Mouse (Mus musculus) kidney, postnatal 0 days (tissue): ENCODE measurements around the gene Klhl7. TPM values are rescaled to one million over a fixed set of nuclear protein-coding genes. Genes with fewer than 3 reads are reported as not detected.

Experiments used
- ATAC-seq: fragments of 200-750 bp; cut with Nextera tagmentation; replicated peaks from 2 replicates; pipeline ENCODE4 v1.8.0; 2017; ENCODE audit warnings: low read depth, moderate number of reproducible peaks, moderate TSS enrichment, moderate library complexity; ENCODE audit not compliant: low FRiP score
- DNase-seq: peaks from one replicate; pipeline ENCODE4 v3.0.0-alpha.2; 2016; ENCODE audit warnings: low spot score
- H3K27ac ChIP-seq: fragments of 300-500 bp; sonication (generic); 2 replicates; pipeline ENCODE4 v1.5.1; 2014; ENCODE audit warnings: mild to moderate bottlenecking
- H3K27me3 ChIP-seq: fragments of 300-500 bp; sonication (generic); 2 replicates; pipeline ENCODE4 v1.6.1; 2014; ENCODE audit warnings: low read length, mixed read lengths; ENCODE audit not compliant: insufficient read depth
- H3K36me3 ChIP-seq: fragments of 300-500 bp; sonication (generic); 2 replicates; pipeline ENCODE4 v1.6.1; 2014; ENCODE audit warnings: low read length, mixed read lengths; ENCODE audit not compliant: insufficient read depth
- H3K4me1 ChIP-seq: fragments of 300-500 bp; sonication (generic); replicated peaks from 2 replicates; pipeline ENCODE4 v1.6.1; 2014; ENCODE audit warnings: antibody characterized with exemption, low read length, mixed read lengths; ENCODE audit not compliant: insufficient read depth
- H3K4me2 ChIP-seq: fragments of 300-500 bp; sonication (generic); 2 replicates; pipeline ENCODE4 v1.6.1; 2014; ENCODE audit warnings: mild to moderate bottlenecking, low read length, moderate library complexity, mixed read lengths
- H3K4me3 ChIP-seq: fragments of 300-500 bp; sonication (generic); replicated peaks from 2 replicates; pipeline ENCODE4 v1.5.1; 2014; ENCODE audit warnings: low read depth, low read length
- H3K9ac ChIP-seq: fragments of 300-500 bp; sonication (generic); 2 replicates; pipeline ENCODE4 v1.6.1; 2014; ENCODE audit warnings: low read depth, low read length
- H3K9me3 ChIP-seq: fragments of 300-500 bp; sonication (generic); replicated peaks from 2 replicates; pipeline ENCODE4 v1.6.1; 2016; ENCODE audit warnings: low read length, inconsistent platforms, mixed read lengths
- CTCF ChIP-seq: IDR thresholded peaks from 2 replicates; pipeline ENCODE4 v1.5.1; 2016; ENCODE audit warnings: antibody characterized with exemption, low read depth, mild to moderate bottlenecking, moderate library complexity
- WGBS: fragments of 180-500 bp; shearing (Covaris S2); extraction: QIAGEN DNeasy Blood & Tissue Kit; methylation state at CpG from one replicate; pipeline ENCODE4 v1.1.7; 2014; 5-methylcytosine and 5-hydroxymethylcytosine counted together
- polyA plus RNA-seq: library from polyadenylated mRNA; unstranded; fragments of >200 nt; fragmentation: Nextera tagmentation; extraction: Ambion mirVana; gene quantifications from 2 replicates; pipeline ENCODE4 v1.2.1, GENCODE M21; 2015

Klhl7 gene
- polyA plus RNA-seq, 1 experiment from 2014 or later: 36.8 TPM

DNA sequence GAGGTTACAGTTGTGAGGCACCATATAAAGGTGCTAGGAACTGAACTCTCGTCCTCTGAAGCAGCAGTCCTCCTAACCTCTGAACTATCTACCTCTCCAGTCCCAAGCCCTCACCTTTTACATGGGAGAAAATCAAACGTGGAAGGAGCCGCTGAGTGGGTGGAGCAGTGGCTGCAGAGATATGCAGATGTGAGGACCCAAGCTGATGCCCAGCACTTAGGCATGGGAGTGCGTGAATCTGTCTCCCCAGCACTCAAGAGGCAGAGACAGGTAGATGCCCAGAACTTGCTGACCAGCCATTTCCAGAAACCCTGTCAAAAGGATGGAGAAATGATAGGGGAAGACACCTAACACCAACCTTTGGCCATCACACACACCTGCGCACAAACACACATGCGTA, 82.7 kb downstream of the Klhl7 start:
- DNase-seq: no peak
- H3K27me3 ChIP-seq: no peaks in the 10 kb centered on the region
- H3K9me3 ChIP-seq: no peaks in the 10 kb centered on the region
- no peak overlapping the region for H3K4me3 ChIP-seq
- WGBS: 88% methylated on average over 6 of the region's 6 CpGs
- no peak overlapping the region for H3K4me2 ChIP-seq
- H3K4me1 ChIP-seq: no peaks in the 10 kb centered on the region
- no peak for ATAC-seq
- no peak overlapping the region for H3K9ac ChIP-seq
- no peak for TF ChIP-seq CTCF
- no peak overlapping the region for H3K27ac ChIP-seq
- peaks cover 23% of the 10 kb centered on the region for H3K36me3 ChIP-seq

DNA sequence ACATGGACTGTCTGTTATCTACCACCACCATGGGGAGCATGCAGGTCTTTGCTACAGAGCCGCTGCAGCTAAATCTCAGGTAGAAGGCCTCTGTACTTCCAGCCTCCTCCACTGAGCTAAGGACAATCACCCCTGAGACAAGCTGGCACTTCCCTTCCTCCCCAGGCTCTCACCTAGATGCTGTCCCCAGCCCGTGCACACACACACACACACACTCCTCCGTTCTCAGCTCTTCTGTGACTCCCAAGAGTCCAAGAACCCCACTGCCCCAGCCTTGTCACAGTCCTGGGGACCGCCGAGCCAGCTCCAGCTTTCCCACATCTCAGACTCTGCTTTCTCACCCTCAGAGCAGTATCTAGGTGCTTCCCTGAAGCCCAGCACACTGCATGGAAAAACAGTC, 83.6 kb downstream of the Klhl7 start:
- Histone ChIP-seq H3K9me3 (no peaks in the 10 kb centered on the region), H3K9ac (no peak overlapping the region), H3K4me1 (no peaks in the 10 kb centered on the region), H3K4me2 (no peak overlapping the region), H3K36me3 (peaks cover 20% of the 10 kb centered on the region), H3K4me3 (no peak overlapping the region), H3K27me3 (no peaks in the 10 kb centered on the region), H3K27ac (no peak overlapping the region)
- WGBS: 93% methylated on average over 5 of the region's 5 CpGs
- DNase-seq: no peak
- no peak for ATAC-seq
- TF ChIP-seq CTCF: no peak

DNA sequence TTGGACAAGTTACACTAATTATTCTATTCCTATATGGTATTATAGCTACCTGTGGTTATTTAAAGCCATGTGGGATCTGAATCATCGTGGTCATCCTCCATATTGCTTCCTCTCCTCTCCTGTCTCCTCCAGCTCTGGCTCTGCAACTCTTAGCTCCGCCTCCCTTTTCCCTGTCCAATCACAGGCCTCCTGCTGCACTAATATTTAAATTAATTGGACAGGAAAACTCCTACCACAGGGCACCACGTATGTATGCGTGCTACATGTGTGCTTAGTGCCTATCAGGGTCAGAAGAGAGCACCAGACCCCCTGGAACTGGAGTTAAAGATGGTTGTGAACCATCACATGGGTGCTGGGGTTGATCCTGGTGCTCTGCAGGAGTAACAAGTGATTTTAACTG, 88.1 kb downstream of the Klhl7 start:
- no peak for TF ChIP-seq CTCF
- no peaks in the 10 kb centered on the region for H3K4me1 ChIP-seq
- no peaks in the 10 kb centered on the region for H3K9me3 ChIP-seq
- DNase-seq (no peak), ATAC-seq (no peak)
- no peak overlapping the region for H3K4me3 ChIP-seq
- H3K27ac ChIP-seq: no peak overlapping the region
- H3K27me3 ChIP-seq: no peaks in the 10 kb centered on the region
- WGBS: 77% methylated on average over 4 of the region's 4 CpGs
- no peak overlapping the region for H3K4me2 ChIP-seq
- H3K36me3 ChIP-seq: peaks cover 6% of the 10 kb centered on the region; the same call in 1 of the 2 replicates
- H3K9ac ChIP-seq: no peak overlapping the region

DNA sequence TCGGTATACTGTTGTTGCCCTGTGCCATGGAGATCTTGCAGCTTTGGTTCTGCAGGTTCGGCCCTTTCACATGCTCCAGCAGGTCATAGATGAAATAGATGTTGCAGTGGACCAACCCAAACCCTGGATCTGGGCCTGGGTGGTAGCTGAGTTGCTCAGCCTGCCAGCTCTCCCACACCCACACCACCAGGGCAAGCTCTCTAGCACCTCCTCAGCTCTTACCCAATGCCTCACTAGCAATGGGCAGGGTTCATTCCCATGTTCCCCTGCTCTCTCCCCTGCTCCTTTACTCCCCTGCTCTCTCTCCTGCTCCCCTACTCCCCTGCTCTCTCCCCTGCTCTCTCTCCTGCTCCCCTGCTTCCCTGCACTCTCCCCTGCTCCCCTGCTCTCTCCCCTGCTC, 91.4 kb downstream of the Klhl7 start:
- Histone ChIP-seq H3K36me3 (no peaks in the 10 kb centered on the region), H3K4me2 (no peak overlapping the region), H3K4me1 (no peaks in the 10 kb centered on the region), H3K9ac (no peak overlapping the region), H3K27ac (no peak overlapping the region), H3K9me3 (no peaks in the 10 kb centered on the region), H3K27me3 (no peaks in the 10 kb centered on the region), H3K4me3 (no peak overlapping the region)
- no peak for ATAC-seq
- no peak for DNase-seq
- no peak for TF ChIP-seq CTCF
- 88% methylated on average over 2 of the region's 2 CpGs for WGBS

DNA sequence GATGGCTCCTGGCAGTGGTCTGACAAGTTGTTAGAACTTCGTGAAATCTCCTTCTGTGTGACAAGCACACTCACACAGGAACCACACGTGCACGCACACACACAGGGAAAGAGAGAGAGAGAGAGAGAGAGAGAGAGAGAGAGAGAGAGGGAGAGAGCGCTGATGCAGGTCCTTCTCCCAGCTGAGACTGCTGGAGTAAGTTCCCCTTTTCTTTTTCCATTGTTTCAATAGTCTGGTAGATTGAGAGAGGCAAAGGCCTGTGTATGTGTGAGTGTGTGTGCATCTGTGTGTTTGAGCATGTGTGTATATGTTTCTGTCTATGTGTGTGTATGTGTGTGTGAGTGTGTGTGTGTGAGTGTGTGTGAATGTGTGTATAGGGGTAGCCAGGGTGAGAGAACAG, 100.6 kb downstream of the Klhl7 start:
- Histone ChIP-seq H3K27me3 (no peaks in the 10 kb centered on the region), H3K36me3 (no peaks in the 10 kb centered on the region), H3K4me3 (no peak overlapping the region), H3K9me3 (no peaks in the 10 kb centered on the region), H3K27ac (no peak overlapping the region), H3K9ac (no peak overlapping the region), H3K4me2 (no peak overlapping the region), H3K4me1 (no peaks in the 10 kb centered on the region)
- WGBS: 76% methylated on average over 4 of the region's 4 CpGs
- DNase-seq (no peak), ATAC-seq (no peak)
- no peak for TF ChIP-seq CTCF

DNA sequence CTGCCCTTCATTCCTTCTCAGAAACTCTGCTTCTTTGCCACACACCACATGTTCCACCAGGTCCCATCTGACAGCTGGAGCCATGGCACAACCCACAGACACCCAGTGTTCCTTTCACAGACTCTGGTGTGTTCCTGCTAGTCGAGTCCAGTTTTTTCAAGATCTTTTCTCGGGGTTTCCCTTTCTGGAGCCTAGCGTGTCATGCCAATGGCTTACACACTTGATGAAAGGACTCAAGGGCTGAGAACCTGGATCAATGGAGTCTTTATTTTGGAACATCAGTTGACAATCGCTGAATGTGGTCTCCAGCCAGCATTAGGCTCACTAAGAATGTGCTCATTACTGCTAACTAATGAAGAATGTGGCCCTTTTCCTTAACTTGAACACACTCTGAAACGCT, 102.1 kb downstream of the Klhl7 start:
- Histone ChIP-seq H3K27me3 (no peaks in the 10 kb centered on the region), H3K9me3 (no peaks in the 10 kb centered on the region), H3K27ac (no peak overlapping the region), H3K36me3 (no peaks in the 10 kb centered on the region), H3K4me1 (no peaks in the 10 kb centered on the region), H3K9ac (no peak overlapping the region), H3K4me3 (no peak overlapping the region), H3K4me2 (no peak overlapping the region)
- DNase-seq (no peak), ATAC-seq (no peak)
- no peak for TF ChIP-seq CTCF
- WGBS: 90% methylated on average over 5 of the region's 5 CpGs

DNA sequence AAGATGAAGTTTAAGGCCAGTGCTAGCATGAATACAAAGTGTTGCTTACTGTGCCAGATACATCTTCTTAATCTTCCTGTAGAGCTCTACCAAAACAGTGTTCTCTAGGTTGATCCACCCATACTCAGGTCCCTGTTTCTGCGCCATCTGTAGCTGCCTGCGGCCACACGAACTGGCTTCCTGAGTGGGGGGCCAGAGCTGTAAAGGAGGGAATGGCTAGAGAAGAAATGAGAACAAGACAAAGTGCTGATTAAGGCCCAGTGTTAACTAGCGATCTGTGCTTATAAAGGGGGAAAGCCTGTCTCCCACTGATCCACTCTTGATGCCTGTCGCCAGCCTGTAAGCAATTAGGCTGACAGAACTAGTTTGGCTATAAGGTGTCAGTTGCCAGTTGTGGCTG, 102.9 kb downstream of the Klhl7 start:
- DNase-seq (no peak), ATAC-seq (no peak)
- 73% methylated on average over 5 of the region's 5 CpGs for WGBS
- H3K9ac ChIP-seq: no peak overlapping the region
- no peaks in the 10 kb centered on the region for H3K9me3 ChIP-seq
- no peak overlapping the region for H3K4me3 ChIP-seq
- no peaks in the 10 kb centered on the region for H3K4me1 ChIP-seq
- H3K27ac ChIP-seq: no peak overlapping the region
- no peaks in the 10 kb centered on the region for H3K27me3 ChIP-seq
- H3K36me3 ChIP-seq: no peaks in the 10 kb centered on the region
- no peak for TF ChIP-seq CTCF
- H3K4me2 ChIP-seq: no peak overlapping the region
